Mouse (Mus musculus) lung, postnatal 14 days (tissue): ENCODE results near the gene Ica1.
A peak's percentile ranks its signal among the peaks of the same experiment; 100 is the strongest.

Experiments
- DNase-seq: peaks from one replicate; pipeline ENCODE4 v3.0.0; 2021

The Ica1 gene

DNA sequence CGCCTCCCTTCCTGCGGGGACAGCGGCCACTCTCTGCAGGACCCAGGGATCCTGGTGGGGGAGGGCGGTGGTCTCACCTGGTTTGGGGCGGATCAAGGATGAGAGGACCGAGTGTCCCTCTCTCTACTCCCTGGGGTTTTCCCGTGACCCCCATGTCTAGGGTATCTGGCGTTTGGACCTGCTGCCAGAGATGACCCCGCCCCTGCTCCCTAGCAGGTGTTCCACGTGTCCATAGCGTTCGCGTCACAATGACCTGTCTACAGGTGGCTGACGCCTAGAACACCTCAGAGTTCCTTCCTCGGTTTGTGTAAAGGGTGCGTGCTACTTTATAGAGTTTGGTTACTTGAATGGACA, at the start of gene Ica1:
TSS of gene Ica1 (minus strand) at position 193 of the 354 bp plus-strand sequence.
- DNase-seq, result peak; percentile 23

DNA sequence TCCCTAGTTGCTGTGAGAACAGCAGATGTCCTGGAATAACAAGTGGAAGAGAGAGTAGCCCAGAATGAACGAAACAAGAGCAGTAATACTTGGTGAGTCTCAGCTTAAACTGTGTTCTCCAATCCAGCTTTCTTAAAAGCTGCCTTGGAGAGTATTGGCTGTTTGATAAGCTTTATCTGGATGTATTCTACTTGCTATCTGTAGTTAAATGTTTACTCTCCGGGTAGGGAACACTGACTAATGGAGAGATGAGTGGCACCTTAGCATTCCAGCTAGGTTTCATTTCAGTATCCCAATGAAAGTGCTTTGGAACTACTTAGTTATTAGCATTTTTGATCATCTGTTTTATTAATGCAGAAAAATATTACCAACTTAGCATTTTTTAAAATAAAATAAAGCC, 41.6 kb upstream of the Ica1 start:
- no peak for DNase-seq

DNA sequence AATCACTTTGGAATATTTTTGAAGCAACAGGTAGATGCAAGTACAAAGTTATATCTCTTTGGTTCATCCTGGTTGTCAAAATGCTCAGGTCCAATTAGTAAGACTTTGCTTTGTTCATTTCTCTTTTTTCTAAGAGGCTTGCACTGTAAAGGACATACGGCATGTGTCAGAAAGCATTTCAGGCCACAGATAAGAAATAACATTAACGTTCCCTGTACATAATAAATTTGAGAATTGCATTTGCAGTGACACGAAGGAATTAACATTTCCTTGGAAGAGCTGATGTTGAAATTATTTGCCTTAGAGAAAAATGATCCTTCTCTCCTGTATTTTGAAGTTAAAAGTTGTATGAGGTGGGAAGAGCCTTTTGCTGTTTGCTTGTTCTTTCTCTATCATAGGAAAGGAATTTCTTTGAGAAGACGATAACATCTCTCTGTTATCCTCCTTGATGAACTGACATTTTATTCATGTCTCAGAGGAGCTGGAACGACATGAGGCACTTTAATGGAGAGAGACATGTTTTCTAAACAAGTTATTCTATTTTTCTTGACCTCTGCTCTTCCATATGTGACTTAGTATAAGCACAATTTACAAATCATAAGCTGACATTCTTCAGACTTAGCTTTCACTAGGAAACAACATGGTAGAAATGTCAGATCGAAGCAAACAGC, 36.2 kb upstream of the Ica1 start:
- DNase-seq, result no peak

DNA sequence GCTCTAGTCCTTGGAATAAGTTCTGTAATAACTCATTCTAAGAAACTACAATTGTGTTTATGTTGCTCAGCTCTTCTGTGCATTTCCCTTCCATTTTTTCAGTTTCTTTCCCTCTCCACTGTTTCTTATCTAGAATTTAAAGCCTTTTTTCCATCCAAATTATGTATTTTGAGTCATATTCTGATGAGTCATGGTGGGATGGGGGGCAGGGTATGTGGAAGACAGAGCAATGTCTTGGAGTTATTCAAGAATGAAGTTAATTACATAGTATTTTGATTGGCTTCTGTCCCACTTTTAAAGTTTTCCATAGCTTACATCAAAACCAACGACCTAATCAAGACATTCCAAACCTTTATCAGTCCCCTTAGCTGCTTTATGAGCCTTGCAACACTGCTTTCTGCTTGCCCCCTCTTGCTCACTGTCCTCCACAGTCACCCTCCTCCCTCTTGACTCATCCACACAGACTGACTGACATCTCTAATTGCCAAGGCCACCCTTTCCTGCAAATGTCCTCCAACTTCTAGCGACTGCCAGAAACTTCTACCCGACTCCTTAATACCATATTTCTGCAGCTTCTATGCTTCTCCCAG, 24.4 kb upstream of the Ica1 start:
- DNase-seq, result no peak

DNA sequence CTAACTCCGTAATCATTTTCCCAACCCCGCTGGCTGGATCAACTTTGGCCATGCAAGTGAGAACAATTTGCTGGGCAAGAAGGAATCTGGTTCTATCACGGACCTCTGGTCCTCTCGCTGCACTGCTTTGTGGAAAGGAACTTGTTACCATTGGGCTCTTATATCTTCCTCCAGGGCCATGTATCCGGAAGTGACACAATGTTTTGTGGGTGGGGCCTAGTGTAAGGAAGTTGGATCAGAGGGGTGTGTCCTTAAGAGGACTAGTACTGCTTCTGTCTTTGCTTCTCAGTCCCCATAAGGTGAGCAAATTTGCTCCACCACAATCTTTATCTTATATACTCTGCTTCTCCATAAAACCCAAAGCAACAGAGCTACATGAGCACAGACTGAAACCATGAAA, 14.1 kb upstream of the Ica1 start:
- DNase-seq, result no peak

DNA sequence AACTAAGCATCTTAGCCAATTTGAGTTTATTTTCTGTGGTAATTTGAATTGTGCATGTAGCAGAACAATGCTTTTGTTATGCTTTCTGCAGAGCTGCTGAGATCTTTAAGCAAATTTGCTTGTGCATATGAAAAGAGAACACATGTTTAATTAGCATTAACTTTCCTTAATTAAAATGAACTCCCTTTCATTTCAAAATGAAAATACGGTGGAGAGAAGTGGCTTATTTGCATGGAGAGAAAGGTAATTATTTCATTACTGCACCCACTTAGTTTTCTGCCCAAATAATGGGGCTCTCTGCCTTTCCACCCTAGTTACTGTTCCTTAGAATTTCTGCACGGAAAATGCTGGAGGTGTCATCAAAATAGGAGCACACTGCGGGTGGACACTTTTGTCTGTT, 13.5 kb upstream of the Ica1 start:
- no peak for DNase-seq

DNA sequence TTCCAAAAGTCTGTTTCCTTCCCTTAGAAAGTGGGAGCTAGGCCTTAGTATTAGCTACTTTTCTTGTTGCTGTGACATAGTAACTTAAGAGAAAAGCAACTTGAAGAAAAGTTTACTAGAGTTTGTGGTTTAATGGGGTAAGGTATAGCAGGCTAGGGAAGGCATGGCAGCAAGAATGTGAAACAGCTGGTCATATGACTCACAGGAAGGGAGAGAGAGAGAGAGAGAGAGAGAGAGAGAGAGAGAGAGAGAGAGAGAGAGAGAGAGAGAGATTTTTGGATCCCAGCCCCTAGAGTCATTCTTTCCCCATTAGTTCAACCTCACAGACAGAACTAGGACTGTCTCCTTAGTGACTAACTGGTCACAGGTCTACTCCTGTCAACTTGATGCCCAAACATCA, 2.3 kb upstream of the Ica1 start:
- DNase-seq, result no peak

DNA sequence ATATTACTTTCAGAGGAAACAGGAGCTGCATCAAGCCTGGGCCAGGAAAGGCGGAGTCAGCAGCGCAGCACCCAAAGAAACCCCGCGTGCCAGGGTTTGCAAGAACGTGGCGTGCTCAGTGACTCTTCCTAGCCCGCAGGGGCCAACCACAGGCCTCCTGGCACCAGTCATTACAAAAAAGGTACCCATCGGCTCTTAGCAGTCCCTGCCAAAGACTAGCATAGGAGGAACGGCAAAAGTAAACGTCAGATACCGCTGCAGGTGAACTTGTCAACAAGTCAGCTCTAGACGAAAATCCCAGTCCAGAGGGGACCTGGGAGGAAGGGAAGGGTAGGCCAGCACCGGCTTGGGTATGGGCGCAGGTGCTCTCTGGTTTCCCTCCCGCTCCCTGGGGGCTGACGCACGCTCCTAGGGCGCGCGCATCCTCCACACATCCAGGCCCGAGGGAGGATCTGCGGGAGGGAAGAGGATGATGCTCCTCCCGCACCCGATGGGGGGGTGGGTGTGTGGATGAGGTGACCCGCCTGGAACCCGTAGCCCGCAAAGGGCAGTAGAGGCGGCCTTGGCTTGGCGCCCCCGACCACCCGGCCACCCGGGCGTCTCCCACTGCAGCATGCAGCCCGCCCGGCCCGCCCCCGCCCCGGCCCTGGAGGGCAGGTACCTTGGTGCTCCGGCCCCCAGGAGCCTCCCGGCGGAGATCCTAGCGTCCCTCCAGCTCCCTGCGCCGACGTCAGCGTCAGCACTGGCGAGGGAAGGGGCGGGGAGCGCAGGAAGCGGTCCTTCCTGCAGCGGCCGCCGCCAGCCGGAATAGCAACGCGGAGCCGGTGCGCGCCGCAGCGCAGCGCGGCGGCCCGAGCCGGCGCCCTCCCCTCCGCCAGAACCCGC, 635 bp downstream of the Ica1 start:
- peak; percentile 73 for DNase-seq

DNA sequence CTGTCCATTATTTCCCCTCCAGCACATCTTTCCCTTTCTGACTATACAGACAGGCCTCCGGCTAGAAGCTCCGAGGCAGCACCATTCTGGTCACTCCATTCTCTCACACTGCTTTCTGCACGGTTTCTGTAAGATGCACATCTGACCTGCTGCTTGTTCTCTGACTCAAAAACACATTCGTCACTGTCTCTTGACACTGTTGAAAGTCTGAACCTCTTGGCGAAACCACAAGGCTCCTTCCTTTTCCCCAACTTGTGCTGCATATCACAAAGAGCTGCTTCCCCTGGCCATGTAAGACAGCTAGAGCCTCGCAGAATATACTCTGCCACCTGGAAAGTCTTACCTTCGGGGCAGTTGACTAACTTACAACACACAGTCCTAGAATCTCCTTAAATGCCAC, 6.7 kb downstream of the Ica1 start:
- DNase-seq, result no peak

DNA sequence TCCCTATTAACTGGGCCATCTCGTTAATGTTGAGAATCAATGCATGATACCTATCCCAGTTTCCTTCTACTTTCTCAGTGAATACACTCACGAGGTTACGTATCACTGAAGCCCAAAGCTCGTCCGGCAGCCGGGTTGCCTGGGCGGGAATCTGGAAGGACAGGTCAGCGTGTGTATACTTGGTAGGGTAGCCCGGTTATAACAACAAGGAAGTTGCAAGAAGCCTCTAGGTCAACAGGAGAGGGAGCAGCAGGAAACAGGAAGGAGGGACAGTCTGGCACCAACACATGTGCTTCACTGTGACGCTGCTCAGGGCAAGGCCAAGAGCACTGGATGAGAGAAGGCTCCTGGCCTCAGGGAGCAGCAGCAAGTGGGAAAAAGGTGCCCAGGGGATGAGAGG, 7.9 kb downstream of the Ica1 start:
- DNase-seq, result peak; percentile 30

DNA sequence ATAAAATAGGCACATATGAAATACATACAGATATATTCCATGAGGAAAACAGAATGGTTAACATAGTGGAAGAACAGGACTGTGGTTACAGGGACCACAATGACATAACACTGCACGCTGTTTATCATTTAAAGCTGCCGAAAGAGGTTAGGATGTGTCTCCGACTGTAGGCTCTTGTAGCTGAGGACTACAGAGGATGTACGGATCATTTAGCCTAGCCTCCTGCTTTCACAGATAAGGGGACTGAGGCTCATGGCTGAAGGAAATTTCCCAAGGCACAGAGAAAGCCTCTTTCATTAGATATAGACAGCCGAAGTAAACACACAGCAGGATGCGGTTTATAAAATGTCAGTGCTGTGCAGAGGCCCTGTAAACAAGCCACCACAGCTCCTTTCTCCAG, 8.5 kb downstream of the Ica1 start:
- DNase-seq, result no peak

DNA sequence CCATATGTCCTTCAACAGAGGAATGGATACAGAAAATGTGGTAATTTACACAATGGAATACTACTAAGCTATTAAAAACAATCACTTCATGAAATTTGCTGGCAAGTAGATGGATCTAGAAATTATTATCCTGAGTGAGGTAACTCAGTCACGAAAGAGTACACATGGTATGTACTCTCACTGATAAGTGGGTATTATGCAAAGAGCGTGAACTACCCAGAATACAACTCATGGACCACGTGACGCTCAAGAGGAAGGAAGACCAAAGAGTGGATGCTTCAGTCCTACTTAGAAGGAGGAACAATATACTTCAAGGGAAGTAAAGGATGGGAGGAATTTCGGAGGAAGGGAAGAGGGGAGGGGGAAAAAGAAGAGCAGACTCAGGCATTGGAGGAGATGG, 11.6 kb downstream of the Ica1 start:
- DNase-seq, result no peak

DNA sequence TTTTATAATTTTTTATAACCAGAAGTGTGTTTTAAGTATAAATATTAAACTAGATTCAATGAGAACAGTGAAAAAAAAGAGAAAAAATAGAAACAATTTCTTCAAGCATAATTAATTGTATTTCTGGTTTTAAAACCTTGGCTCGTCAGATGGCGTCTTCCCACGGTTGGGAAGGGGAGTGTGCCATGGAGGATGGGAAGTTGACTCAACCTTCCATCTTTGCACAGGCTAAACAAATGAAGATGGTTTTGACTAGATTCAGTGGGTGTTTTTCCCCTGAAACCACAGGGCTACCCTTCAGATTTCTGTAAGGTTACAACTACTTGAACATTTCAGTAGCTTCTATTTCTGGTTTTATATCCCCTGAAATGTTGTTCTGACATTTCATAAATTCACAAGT, 12.5 kb downstream of the Ica1 start:
- no peak for DNase-seq

DNA sequence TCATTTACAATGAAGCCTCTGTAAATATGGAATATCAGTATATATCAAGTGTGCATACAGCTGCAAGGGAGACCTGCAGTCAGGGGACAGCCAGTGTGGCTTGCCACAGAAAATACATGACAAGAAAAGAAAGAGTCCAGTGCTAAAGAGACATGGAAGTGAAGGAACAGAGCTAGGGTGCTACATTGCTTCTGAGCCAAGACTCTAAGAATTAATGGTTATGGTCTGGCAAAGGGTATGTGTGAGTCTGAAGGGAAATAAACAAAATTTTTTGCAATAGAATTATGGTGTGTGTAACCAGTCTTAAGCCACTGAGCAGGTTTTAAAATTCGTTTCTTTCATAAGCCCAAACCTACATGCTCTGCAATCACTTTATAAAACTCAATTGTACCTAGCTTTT, 13.2 kb downstream of the Ica1 start:
- DNase-seq, result no peak

DNA sequence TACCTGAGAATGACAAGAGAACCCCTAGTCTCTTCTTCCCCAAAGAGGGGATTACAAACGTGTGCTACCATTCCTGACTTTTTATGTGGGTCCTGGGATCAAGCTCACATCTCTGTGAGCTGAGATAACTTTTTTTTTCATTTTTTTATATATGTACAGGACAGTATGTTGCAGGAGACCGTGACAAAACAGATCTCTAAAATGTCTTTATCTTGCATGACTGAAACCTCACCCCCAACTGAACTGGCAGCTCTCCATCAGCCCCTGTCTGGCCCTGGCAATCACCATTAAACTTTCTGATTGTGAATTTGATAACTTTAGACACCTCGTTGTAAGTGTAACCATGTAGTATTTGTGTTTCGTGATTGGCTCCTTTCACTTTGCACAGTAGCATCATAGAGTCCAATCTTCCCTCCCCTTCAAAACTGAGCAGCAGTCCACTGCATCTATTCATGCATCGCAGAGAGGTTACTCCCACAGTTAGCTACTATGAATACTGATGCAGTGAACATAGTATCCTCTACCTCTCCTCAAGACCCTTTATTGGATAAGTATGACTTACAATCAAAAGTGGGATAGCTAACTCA, 17.5 kb downstream of the Ica1 start:
- DNase-seq, result no peak

DNA sequence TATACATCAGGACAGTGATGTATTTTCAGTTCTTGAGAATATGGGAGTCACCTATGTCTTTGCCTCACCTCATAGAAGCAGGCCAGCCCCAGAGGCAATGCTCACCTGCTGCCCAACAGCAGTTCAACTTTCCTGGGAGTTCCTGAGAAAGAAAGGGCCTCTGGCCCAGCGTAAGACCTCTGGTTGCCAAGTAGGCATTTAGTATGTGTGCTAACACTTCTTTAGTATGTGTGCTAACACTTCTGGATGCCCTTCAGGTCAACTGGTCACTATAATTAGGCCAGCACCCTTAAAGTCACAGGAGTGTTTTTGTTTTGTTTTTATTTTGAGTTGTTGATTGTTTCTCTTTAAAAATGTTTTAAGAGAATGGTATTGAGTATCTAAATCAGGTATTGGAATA, 18.4 kb downstream of the Ica1 start:
- DNase-seq, result no peak

DNA sequence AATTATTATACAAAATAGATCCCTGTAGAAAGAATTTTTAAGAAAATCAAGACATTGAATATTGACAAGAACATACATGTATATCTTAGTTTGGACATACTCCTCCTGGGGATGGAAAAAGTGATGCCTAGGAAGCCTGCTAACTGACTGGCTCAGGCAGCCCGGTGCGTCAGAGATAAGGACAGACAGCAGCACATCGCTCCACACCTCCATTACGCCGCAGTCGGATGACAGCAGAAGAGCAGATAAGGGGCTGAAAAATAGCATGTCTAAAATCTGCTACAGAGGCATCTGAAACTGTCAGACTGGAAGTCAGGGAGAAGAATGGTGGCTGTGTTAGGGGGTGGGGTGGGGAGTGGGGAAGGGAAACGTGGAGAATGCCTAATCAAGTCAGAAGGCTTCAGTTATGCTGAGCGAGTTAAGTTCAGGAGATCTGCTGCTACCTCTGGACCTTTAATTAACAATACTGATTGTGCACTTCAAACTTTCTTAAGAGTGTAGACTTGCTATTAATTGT, 22.5 kb downstream of the Ica1 start:
- DNase-seq, result no peak

DNA sequence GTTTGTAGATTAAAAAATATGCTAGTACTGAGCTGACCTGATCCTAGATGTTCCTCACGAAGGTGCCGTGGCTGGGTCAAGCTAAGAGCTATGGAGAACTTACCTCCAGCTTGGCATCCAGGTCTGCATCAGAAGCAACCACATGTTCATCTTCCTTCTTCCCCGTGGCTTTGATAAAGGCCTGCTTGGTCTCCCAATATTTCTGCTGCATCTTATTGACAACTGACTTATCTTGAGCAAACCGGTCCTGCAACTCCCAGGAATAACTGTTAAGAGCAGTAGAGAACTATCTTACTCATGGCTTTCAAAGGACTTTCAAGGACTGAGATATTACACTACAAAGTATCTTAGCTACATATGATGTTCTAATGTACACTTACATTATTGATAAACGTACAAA, 23.8 kb downstream of the Ica1 start:
- no peak for DNase-seq

DNA sequence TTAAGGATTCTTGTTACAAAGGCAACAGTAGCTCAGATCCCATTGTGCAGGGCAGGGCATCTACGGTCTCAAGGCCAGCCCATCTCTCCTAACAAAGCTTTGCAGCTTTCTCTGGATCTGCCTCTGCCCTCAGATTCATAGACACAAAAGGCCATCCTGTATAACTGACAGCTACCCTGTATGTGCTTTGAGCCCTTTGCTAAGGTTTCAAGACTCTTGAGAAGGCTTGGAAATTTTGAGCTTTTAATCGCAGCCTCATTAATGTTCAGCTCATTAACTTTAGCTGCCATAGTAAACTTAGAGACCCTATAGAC, 24.6 kb downstream of the Ica1 start:
- DNase-seq, result no peak

DNA sequence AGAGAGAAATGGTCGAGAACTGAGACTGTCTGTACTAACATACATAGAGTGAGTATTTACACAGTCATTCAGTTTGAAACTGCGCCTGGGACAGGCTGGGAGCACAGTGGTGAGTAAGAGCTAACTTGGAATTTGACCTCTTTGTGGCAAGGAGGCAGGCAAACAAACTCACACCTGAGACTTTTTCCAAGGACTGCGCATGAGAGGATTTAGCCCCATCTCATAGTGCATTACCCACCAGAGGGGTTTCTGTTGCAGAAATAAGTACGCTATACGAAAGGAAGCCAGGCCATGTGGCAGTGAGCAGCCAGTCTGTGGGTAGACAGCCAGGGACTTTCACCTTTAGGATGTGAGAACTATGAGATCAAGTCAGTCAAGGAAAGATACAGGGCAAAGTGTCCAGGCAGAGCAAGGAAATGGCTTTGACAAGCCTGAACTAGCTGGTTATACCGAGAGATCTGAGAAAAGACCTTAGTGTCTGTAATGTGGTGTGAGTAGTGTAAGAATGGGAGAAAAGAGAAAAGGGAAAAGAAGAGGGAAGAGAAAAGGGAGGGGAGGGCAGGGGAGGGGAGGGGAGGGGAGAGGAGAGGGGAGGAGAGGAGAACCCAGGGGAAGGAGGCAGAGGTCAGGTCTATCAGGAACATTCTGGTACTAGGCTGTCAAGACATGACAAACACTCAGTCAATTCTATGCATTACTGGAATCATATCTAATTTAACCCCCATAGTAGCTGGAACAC, 25.1 kb downstream of the Ica1 start:
- DNase-seq, result peak; percentile 44

DNA sequence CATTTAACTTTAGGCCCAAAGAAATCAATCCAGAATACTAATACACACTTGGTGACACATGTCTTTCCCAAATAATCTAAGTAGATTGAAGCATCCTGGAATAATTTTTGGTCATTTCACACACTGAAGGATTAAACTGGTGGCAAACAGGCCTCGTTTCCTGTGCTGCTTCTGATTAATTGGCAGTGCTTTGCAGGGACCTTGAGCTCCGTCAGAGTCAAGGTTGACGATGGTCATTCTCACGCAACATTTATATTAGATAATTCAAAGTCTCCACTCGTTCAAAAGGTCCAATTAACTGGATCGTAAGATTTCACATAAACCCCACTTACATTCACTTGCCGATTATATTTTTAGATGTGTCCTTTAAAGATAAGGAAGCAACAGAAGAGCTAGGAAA, 33.4 kb downstream of the Ica1 start:
- no peak for DNase-seq

DNA sequence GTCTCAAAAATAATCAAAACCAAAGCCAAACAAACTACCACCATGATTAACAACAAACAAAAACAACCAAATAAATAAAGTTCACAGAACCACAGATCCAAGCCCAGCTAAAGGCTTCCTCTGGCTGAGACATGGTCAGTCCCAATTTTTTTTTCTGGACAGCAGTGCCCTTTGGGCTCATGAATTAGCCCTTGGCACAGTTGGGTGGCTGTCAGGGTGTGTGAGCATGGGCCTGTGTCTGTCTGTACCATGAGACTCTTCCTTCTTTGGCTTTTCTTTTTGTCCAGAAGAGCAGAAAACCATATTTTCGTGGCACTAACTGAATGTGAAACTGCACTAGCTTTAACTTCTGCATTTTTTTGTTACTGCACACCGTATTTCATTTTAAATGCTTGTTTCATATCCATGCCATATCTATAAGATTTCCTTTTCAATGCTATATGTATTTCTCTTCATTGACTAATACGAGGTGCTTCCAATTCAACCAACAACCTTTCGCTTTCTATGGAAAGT, 34.0 kb downstream of the Ica1 start:
- DNase-seq, result no peak

DNA sequence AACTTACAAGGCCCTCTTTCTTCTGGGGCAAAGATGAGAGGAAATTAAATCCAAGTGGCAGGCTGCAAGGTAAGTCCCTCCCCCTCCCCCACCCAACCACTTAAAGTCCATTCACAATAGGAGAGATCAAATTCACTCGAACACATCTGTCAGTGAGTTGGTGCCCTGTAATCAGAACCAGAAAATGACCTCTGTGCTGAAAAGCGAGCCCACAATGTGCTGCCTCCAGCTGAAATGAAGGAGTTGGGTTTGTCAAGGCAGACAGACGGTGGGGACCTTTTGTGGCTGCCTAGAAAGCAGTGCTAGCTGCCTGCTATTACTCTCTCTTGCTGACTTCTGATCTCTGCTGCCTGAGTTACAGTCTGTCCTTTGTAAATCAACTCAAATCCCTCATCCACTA, 35.8 kb downstream of the Ica1 start:
- no peak for DNase-seq
